Mouse (Mus musculus) forebrain, postnatal 0 days (tissue): ENCODE measurements around the gene Ndufa1. TPM values are rescaled to one million over a fixed set of nuclear protein-coding genes. Genes with fewer than 3 reads are reported as not detected.
"Not testable (repeated sequence)": the region's sequence is repeated elsewhere in the genome, so short reads cannot be mapped to it uniquely, and the experiment has no call there.

Experiments
- ATAC-seq: fragments of 200-750 bp; cut with Nextera tagmentation; 2 replicates; pipeline ENCODE4 v1.8.0; 2017; ENCODE audit warnings: mild to moderate bottlenecking, moderate library complexity
- DNase-seq: peaks from one replicate; pipeline ENCODE4 v3.0.0-alpha.2; 2015
- H3K27ac ChIP-seq: fragments of 300-500 bp; sonication (generic); 2 replicates; pipeline ENCODE4 v1.5.1; 2014; ENCODE audit warnings: low read depth, mild to moderate bottlenecking, antibody characterized with exemption, low read length, moderate library complexity, mixed read lengths
- H3K27me3 ChIP-seq: fragments of 300-500 bp; sonication (generic); 2 replicates; pipeline ENCODE4 v1.6.1; 2014; ENCODE audit warnings: mild to moderate bottlenecking, low read length, mixed read lengths; ENCODE audit not compliant: insufficient read depth
- H3K36me3 ChIP-seq: fragments of 300-500 bp; sonication (generic); 2 replicates; pipeline ENCODE4 v1.6.1; 2014; ENCODE audit warnings: mild to moderate bottlenecking, moderate library complexity; ENCODE audit not compliant: insufficient read depth
- H3K4me1 ChIP-seq: fragments of 300-500 bp; sonication (generic); 2 replicates; pipeline ENCODE4 v1.6.1; 2014; ENCODE audit warnings: antibody characterized with exemption; ENCODE audit not compliant: insufficient read depth
- H3K4me2 ChIP-seq: fragments of 300-500 bp; sonication (generic); 2 replicates; pipeline ENCODE4 v1.6.1; 2014; ENCODE audit warnings: low read depth, mild to moderate bottlenecking, moderate library complexity
- H3K4me3 ChIP-seq: fragments of 300-500 bp; sonication (generic); 2 replicates; pipeline ENCODE4 v1.5.1; 2014; ENCODE audit warnings: low read depth, low read length, mixed read lengths
- H3K9ac ChIP-seq: fragments of 300-500 bp; sonication (generic); 2 replicates; pipeline ENCODE4 v1.6.1; 2014; ENCODE audit warnings: mild to moderate bottlenecking
- H3K9me3 ChIP-seq: fragments of 300-500 bp; sonication (generic); 2 replicates; pipeline ENCODE4 v1.6.1; 2016; ENCODE audit warnings: low read length
- CTCF ChIP-seq: sonication (generic); IDR thresholded peaks from 2 replicates; pipeline ENCODE4 v1.5.1; 2016; ENCODE audit warnings: antibody characterized with exemption, control low read depth, low read depth
- WGBS: fragments of 180-500 bp; shearing (Covaris S2); extraction: QIAGEN DNeasy Blood & Tissue Kit; methylation state at CpG from one replicate; pipeline ENCODE4 v1.1.7; 2014; 5-methylcytosine and 5-hydroxymethylcytosine counted together
- polyA plus RNA-seq: library from polyadenylated mRNA; unstranded; fragments of >200 nt; fragmentation: Nextera tagmentation; extraction: Ambion mirVana; gene quantifications from 2 replicates; pipeline ENCODE4 v1.2.1, GENCODE M21; 2015
- total RNA-seq: library from RNA; depleted of rRNA; stranded (reverse); fragments of >200 nt; gene quantifications from 2 replicates; pipeline ENCODE4 v1.2.3, GENCODE M21; 2014; rRNA removed

Gene Ndufa1
- total RNA-seq = 189 and 244 TPM in 2 replicates
- polyA plus RNA-seq = 644 and 741 TPM in 2 replicates

DNA sequence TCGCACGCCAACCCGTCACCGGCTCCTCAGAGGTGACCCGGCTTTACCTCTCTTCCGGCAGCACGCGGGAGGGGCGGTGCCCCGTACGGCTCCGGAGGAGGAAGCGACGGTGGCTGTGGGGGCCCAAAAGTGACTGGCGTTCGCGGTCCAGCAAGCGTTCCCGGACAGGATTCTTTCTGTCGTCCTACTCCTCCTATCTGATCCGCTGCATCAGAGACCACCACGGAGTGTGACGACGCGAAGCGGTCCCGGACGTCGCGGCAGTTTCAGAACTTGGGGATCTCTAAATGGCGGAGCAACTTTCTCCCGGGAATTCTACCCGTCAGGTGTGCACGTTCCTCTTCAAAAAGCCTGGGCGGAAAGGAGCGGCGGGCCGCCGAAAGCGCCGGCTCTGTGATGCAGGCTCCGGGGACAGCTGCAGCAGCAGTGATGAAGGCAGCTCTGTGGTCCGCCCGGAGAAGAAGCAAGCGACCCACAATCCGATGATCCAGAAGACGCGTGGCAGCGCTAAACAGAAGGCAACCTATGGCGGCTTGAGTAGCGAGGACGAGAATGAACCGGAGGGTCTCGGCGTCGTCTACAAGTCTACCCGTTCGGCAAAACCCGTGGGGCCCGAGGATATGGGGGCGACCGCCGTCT is at the start of gene Ndufa1, which contains the start of gene Rnf113a1:
Gene Ndufa1, minus strand, starts transcription at position 59 of the 639 bp plus-strand sequence.
Gene Rnf113a1, plus strand, starts transcription at position 141 of the 639 bp plus-strand sequence.
- H3K4me1 ChIP-seq = no peaks in the 10 kb centered on the region
- peak within 1 kb of the TSS; percentile 52 for H3K4me2 ChIP-seq
- peak within 1 kb of the TSS; percentile 48 for H3K4me3 ChIP-seq
- TF ChIP-seq CTCF = no peak
- H3K9ac ChIP-seq = peak within 1 kb of the TSS; percentile 57
- no peaks in the 10 kb centered on the region for H3K9me3 ChIP-seq
- ATAC-seq (peak; percentile 90), DNase-seq (peak; percentile 81)
- no peaks in the 10 kb centered on the region for H3K36me3 ChIP-seq
- 24% methylated on average over 60 of the region's 63 CpGs for WGBS
- peak within 1 kb of the TSS; percentile 80 for H3K27ac ChIP-seq
- no peaks in the 10 kb centered on the region for H3K27me3 ChIP-seq

DNA sequence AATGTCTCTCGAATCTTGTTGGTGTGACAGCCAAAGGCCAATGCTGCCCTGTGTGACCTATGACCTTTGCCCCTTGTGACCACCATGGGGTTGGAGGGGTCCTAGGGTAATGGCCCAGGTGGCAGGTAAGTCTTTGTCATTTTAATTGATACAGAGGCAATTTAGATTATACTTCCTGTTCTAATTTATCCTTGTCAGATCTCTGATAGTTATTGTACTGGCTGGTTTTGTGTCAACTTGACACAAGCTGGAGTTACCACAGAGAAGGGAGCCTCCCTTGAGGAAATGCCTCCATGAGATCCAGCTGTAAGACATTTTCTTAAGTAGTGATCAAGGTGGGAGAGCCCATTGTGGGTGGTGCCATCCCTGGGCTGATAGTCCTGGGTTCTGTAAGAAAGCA is 31.2 kb upstream of the Ndufa1 start, which contains the start of gene Rhox1:
Gene Rhox1, minus strand, starts transcription at position 101 of the 400 bp plus-strand sequence.
- not testable (repeated sequence) for H3K27me3 ChIP-seq, H3K36me3 ChIP-seq, H3K4me2 ChIP-seq, H3K4me1 ChIP-seq, DNase-seq, H3K9me3 ChIP-seq, H3K4me3 ChIP-seq, H3K9ac ChIP-seq, ATAC-seq, H3K27ac ChIP-seq
- 83% methylated on average over 1 of the region's 1 CpGs for WGBS

DNA sequence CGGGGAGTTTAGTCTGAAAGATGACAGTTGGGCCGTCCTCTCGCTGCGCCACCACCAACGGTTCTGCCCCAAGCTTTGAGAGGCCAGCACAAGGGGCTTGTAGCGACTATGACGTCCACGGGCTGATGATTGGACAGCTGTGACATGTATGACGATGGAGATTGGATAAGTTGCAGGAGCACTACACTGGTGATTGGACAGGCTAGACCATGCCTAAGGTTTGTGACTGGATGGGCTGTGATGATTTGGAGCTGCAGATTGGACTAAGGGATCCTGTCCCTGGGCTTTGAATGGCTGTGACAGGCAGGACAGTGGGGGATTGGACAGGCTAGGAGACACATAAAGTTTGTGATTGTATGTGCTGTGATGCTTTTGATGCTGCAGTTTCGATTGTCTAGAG is 20.0 kb upstream of the Ndufa1 start, which contains the start of gene Gm9:
Gene Gm9, minus strand, starts transcription at position 101 of the 400 bp plus-strand sequence.
- Histone ChIP-seq H3K4me3 (no peak within 1 kb of the TSS), H3K9me3 (no peaks in the 10 kb centered on the region), H3K27me3 (no peaks in the 10 kb centered on the region), H3K27ac (no peak within 1 kb of the TSS), H3K4me2 (no peak within 1 kb of the TSS), H3K9ac (no peak within 1 kb of the TSS), H3K4me1 (no peaks in the 10 kb centered on the region), H3K36me3 (no peaks in the 10 kb centered on the region)
- ATAC-seq (no peak), DNase-seq (no peak)
- no peak for TF ChIP-seq CTCF
- WGBS = 92% methylated on average over 10 of the region's 10 CpGs

DNA sequence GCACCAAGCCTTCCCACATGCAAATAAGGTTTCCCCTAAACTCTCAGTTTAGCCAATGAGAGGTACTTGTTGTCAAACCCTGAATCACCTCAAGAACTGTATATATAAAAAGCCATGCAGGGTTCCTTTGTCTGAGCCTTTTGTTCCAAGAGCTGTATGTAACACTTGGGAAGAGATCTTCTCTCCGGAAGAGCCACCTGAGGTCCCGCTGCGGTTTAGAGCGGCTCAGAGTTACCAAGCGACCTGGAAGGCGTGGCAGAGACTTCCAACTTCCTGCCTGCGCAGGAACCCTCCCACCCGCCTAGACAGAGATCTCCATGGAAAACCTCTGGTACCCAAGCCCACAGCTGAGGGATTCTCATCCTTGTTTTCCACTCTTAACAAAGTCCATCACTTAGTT is 7.7 kb upstream of the Ndufa1 start:
- DNase-seq (no peak), ATAC-seq (no peak)
- Histone ChIP-seq H3K9me3 (no peaks in the 10 kb centered on the region), H3K4me1 (no peaks in the 10 kb centered on the region), H3K4me2 (no peak overlapping the region), H3K27ac (no peak overlapping the region), H3K36me3 (no peaks in the 10 kb centered on the region), H3K27me3 (no peaks in the 10 kb centered on the region), H3K4me3 (no peak overlapping the region), H3K9ac (no peak overlapping the region)
- 76% methylated on average over 8 of the region's 8 CpGs for WGBS
- no peak for TF ChIP-seq CTCF

DNA sequence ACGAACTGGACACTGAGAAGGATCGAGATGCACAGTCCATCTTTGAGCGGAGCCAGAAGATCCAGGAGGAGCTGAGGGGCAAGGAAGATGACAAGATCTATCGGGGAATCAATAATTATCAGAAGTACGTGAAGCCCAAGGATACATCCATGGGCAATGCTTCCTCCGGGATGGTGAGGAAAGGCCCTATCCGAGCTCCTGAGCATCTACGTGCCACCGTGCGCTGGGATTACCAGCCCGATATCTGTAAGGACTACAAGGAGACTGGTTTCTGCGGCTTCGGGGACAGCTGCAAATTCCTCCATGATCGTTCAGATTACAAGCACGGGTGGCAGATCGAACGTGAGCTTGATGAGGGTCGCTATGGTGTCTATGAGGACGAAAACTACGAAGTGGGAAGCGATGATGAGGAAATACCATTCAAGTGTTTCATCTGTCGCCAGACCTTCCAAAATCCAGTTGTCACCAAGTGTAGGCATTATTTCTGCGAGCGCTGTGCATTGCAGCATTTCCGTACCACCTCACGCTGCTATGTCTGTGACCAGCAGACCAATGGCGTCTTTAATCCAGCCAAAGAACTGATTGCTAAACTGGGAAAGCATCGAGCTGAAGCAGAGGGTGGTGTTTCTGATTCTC is 899 bp upstream of the Ndufa1 start:
- ATAC-seq (peak; percentile 56), DNase-seq (peak; percentile 47)
- peak overlapping the region; percentile 57 for H3K9ac ChIP-seq
- 30% methylated on average over 28 of the region's 28 CpGs for WGBS
- H3K4me3 ChIP-seq = peak overlapping the region; percentile 48
- no peaks in the 10 kb centered on the region for H3K4me1 ChIP-seq
- H3K27ac ChIP-seq = peak overlapping the region; percentile 80
- no peaks in the 10 kb centered on the region for H3K36me3 ChIP-seq
- no peaks in the 10 kb centered on the region for H3K27me3 ChIP-seq
- peak overlapping the region; percentile 52 for H3K4me2 ChIP-seq
- no peak for TF ChIP-seq CTCF
- H3K9me3 ChIP-seq = no peaks in the 10 kb centered on the region

DNA sequence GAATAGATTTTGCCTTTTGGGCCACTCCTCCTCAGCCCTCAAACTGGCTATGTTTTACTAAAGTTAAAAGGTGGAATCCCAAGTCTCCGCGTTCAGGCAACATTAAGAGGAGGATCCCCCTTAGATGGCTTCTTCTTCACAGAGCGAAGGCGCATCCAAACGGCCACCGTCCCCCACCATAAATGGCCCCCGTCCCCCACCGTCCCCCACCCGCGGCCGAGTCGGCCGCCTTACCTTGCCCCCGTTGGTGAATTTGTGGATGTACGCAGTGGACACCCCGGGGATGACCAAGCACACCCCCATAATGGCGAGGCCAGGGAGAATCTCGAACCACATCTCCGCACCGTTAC is 233 bp downstream of the Ndufa1 start:
- no peak for DNase-seq
- no peaks in the 10 kb centered on the region for H3K27me3 ChIP-seq
- H3K4me3 ChIP-seq = peak overlapping the region; percentile 48
- 33% methylated on average over 20 of the region's 20 CpGs for WGBS
- no peaks in the 10 kb centered on the region for H3K36me3 ChIP-seq
- no peak for TF ChIP-seq CTCF
- H3K9me3 ChIP-seq = no peaks in the 10 kb centered on the region
- H3K4me2 ChIP-seq = peak overlapping the region; percentile 52
- H3K9ac ChIP-seq = peak overlapping the region; percentile 57
- peak; percentile 45 for ATAC-seq
- H3K4me1 ChIP-seq = no peaks in the 10 kb centered on the region
- 0 out of 2 replicates have a peak overlapping the region, but pooled peaks have one; percentile 80 for H3K27ac ChIP-seq

DNA sequence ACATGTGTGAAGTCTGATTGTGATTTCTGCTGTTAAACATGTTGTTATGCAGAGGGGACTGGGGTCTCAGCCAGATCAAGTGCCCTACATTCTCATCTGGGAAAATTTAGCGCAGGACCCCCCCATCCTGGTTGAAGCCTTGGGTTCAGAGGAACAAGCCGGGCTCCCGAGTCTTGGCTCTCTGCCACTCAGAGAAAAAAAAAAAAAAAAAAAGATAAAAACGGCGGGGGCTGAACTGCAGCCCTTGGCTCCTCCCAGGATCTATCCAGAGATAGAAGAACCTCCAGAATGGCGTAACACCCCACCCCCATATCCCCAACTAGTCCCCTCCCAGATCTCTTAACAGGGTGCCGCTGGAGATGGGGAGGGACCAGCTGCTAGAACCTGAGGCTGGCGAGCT is 6.6 kb downstream of the Ndufa1 start:
- H3K9me3 ChIP-seq, ATAC-seq: not testable (repeated sequence)

More for the DNA sequence above, 6.6 kb downstream of the Ndufa1 start:
- not testable (repeated sequence) for H3K9ac ChIP-seq, DNase-seq, H3K4me1 ChIP-seq, H3K27ac ChIP-seq, H3K27me3 ChIP-seq, H3K4me2 ChIP-seq, H3K36me3 ChIP-seq, H3K4me3 ChIP-seq
- WGBS = 60% methylated on average over 8 of the region's 8 CpGs
